Mouse (Mus musculus): Measurements from ENCODE around the gene Olfr467. TPM values are rescaled to one million over a fixed set of nuclear protein-coding genes. Genes with fewer than 3 reads are reported as not detected.

Olfr467 gene
- polyA plus RNA-seq, 1 experiment from 2014 or later = not detected

Other genes with a start within 250 kb of the Olfr467 start
- 1.8 and 1.9 TPM in 2 replicates for gene Olfml1, start 244.8 kb upstream of the Olfr467 start, polyA plus RNA-seq (2015; fragmentation: Nextera tagmentation; extraction: Ambion mirVana)
- gene Ppfibp2, start 217.1 kb upstream of the Olfr467 start, polyA plus RNA-seq (2015; fragmentation: Nextera tagmentation; extraction: Ambion mirVana) = 1.1 and 1.3 TPM in 2 replicates
- not detected in 2 replicates for gene 5330417H12Rik, start 187.1 kb upstream of the Olfr467 start, polyA plus RNA-seq (2015; fragmentation: Nextera tagmentation; extraction: Ambion mirVana)
- gene Cyb5r2, start 54.2 kb upstream of the Olfr467 start, polyA plus RNA-seq (2015; fragmentation: Nextera tagmentation; extraction: Ambion mirVana) = 0.10 TPM in 1 of 2 replicates, not detected in the other
- gene Ovch2, start 11.1 kb upstream of the Olfr467 start, polyA plus RNA-seq (2015; fragmentation: Nextera tagmentation; extraction: Ambion mirVana) = not detected in 2 replicates
- gene Olfr469, start 13.3 kb downstream of the Olfr467 start, polyA plus RNA-seq (2015; fragmentation: Nextera tagmentation; extraction: Ambion mirVana) = not detected in 2 replicates
- not detected in 2 replicates for gene Olfr470, start 35.2 kb downstream of the Olfr467 start, polyA plus RNA-seq (2015; fragmentation: Nextera tagmentation; extraction: Ambion mirVana)
- not detected in 2 replicates for gene Olfr472, start 85.6 kb downstream of the Olfr467 start, polyA plus RNA-seq (2015; fragmentation: Nextera tagmentation; extraction: Ambion mirVana)
- not detected in 2 replicates for gene Olfr473, start 118.2 kb downstream of the Olfr467 start, polyA plus RNA-seq (2015; fragmentation: Nextera tagmentation; extraction: Ambion mirVana)
- gene Olfr474, start 142.4 kb downstream of the Olfr467 start, polyA plus RNA-seq (2015; fragmentation: Nextera tagmentation; extraction: Ambion mirVana) = not detected in 2 replicates
- not detected in 2 replicates for gene Olfr476, start 152.5 kb downstream of the Olfr467 start, polyA plus RNA-seq (2015; fragmentation: Nextera tagmentation; extraction: Ambion mirVana)
- not detected in 2 replicates for gene Olfr477, start 174.4 kb downstream of the Olfr467 start, polyA plus RNA-seq (2015; fragmentation: Nextera tagmentation; extraction: Ambion mirVana)
- gene Olfr478, start 221.7 kb downstream of the Olfr467 start, polyA plus RNA-seq (2015; fragmentation: Nextera tagmentation; extraction: Ambion mirVana) = not detected in 2 replicates
- not detected in 2 replicates for gene Olfr479, start 238.4 kb downstream of the Olfr467 start, polyA plus RNA-seq (2015; fragmentation: Nextera tagmentation; extraction: Ambion mirVana)